ENCODE assay signal across 15 mouse cellular contexts in the genomic region with DNA sequence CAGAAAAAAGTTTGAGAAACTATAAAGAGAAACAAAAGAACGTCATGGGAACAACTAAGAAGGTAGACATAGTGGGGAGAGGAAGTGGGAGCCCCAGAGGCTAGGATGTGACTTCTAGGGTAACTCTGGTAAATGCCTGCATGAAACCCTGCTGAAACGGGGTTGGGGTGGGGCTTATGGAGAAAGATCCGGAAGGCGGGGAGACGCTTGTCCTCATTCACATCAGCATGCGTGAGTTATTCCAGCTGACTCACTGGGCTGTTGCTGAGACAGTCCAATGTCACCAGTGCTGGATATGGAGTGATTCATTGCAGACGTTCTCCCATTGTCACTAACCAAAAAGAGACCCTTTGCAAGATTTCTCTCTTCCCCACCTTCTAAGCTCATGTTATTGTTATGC.
DNase-seq lines count a peak whose midpoint lies in the region; ATAC-seq and TF ChIP-seq lines count a peak whose summit lies in the region.
"Had no signal": no experiment of that assay in that cellular context is flagged by ENCODE, and none has a peak within 500 bp of the region (broad histone marks: within the 10 kb centered on the region; RNA-seq: fewer than 3 reads in every experiment).

No protein-coding gene starts in this region.

- H3K4me2 ChIP-seq in kidney, postnatal 0 days (ENCODE audit: low read length), result no peak overlapping the region
- H3K4me2 ChIP-seq: forebrain, embryonic 15.5 days; hindbrain, embryonic 15.5 days; limb, embryonic 12.5 days had no signal

- no peak overlapping the region for H3K27ac ChIP-seq in kidney, postnatal 0 days
- peak overlapping the region; percentile 7; the same call in 1 of the 2 replicates for H3K27ac ChIP-seq in heart, embryonic 10.5 days
- H3K27ac ChIP-seq: forebrain, embryonic 15.5 days; hindbrain, embryonic 15.5 days; limb, embryonic 12.5 days had no signal

- no peaks in the 10 kb centered on the region for H3K9me3 ChIP-seq in kidney, postnatal 0 days (replicated peaks; ENCODE audit: low read length)
- no peaks in the 10 kb centered on the region for H3K9me3 ChIP-seq in heart, embryonic 10.5 days
- H3K9me3 ChIP-seq: forebrain, embryonic 15.5 days; hindbrain, embryonic 15.5 days; limb, embryonic 12.5 days; megakaryocyte, embryonic 14.5 days had no signal

- no peak overlapping the region for H3K4me3 ChIP-seq in kidney, postnatal 0 days (replicated peaks; ENCODE audit: low read depth, low read length)
- no peak overlapping the region for H3K4me3 ChIP-seq in heart, embryonic 10.5 days
- H3K4me3 ChIP-seq: forebrain, embryonic 15.5 days; hindbrain, embryonic 15.5 days; limb, embryonic 12.5 days; megakaryocyte, embryonic 14.5 days had no signal

- peaks cover 4% of the 10 kb centered on the region; the same call in 1 of the 2 replicates for H3K4me1 ChIP-seq in kidney, postnatal 0 days (replicated peaks; ENCODE audit: insufficient read depth, low read length)
- H3K4me1 ChIP-seq in heart, embryonic 10.5 days, result peaks cover 36% of the 10 kb centered on the region
- H3K4me1 ChIP-seq: forebrain, embryonic 15.5 days; hindbrain, embryonic 15.5 days had no signal

- DNase-seq in kidney, postnatal 0 days (ENCODE audit: low spot score), result peak; percentile 54
- no peak for DNase-seq in kidney, adult 8-10 months
- DNase-seq in adrenal gland, adult 2 months, result peak; percentile 76
- no peak for DNase-seq in heart, embryonic 10.5 days (ENCODE audit: low spot score)
- DNase-seq in MN1 (ENCODE audit: low spot score), result no peak
- no peak for DNase-seq in spleen, adult 18-20 months
- DNase-seq in spleen, postnatal 14 days (ENCODE audit: low spot score in 2 of 2), result no peak
- DNase-seq: cerebellum, adult 11-12 months had no signal

- no peaks in the 10 kb centered on the region for H3K36me3 ChIP-seq in kidney, postnatal 0 days (ENCODE audit: insufficient read depth, low read length)
- H3K36me3 ChIP-seq in heart, embryonic 10.5 days, result no peaks in the 10 kb centered on the region
- H3K36me3 ChIP-seq: forebrain, embryonic 15.5 days; hindbrain, embryonic 15.5 days; limb, embryonic 12.5 days had no signal

- TF ChIP-seq CTCF in kidney, postnatal 0 days (IDR thresholded peaks at IDR 0.05; ENCODE audit: low read depth), result no peak

- no peak overlapping the region for H3K9ac ChIP-seq in kidney, postnatal 0 days (ENCODE audit: low read depth, low read length)
- H3K9ac ChIP-seq: forebrain, embryonic 15.5 days; hindbrain, embryonic 15.5 days; limb, embryonic 12.5 days had no signal

- WGBS in kidney, postnatal 0 days, result 68% methylated on average over 7 of the region's 7 CpGs
- WGBS in heart, embryonic 10.5 days, result 51% methylated on average over 7 of the region's 7 CpGs

- ATAC-seq in kidney, postnatal 0 days (replicated peaks; ENCODE audit: low FRiP score, low read depth), result no peak
- ATAC-seq in megakaryocyte, adult 5-6 weeks (ENCODE audit: poor library complexity, severe bottlenecking), result peak; percentile 45; the same call in 1 of the 2 replicates
- ATAC-seq: CD4-positive, CD25-positive, alpha-beta regulatory T cell, adult 4 months; forebrain, embryonic 15.5 days; Patski had no signal

- H3K27me3 ChIP-seq in kidney, postnatal 0 days (ENCODE audit: insufficient read depth, low read length), result no peaks in the 10 kb centered on the region
- H3K27me3 ChIP-seq in heart, embryonic 10.5 days (ENCODE audit: insufficient read depth, poor library complexity, severe bottlenecking), result no peaks in the 10 kb centered on the region
- H3K27me3 ChIP-seq: forebrain, embryonic 15.5 days; hindbrain, embryonic 15.5 days; limb, embryonic 12.5 days; megakaryocyte, embryonic 14.5 days; Patski had no signal

Comparison
In these comparisons a context has a peak if more than half of its experiments do, and no peak if none do; other contexts are left out.
1. DNase-seq: peak in kidney, postnatal 0 days (single experiment) and adrenal gland, adult 2 months (single experiment); none in kidney, adult 8-10 months (0 of 2), heart, embryonic 10.5 days (single experiment), MN1 (single experiment), spleen, adult 18-20 months (0 of 2) and spleen, postnatal 14 days (0 of 2).